In genomic region chr4:105328776-105329175, GRCm38 (mm10) we compare ENCODE assay signal across 10 mouse cellular contexts.
DNase-seq lines count a peak whose midpoint lies in the region; ATAC-seq lines count a peak whose summit lies in the region.
"Had no signal": no experiment of that assay in that cellular context is flagged by ENCODE, and none has a peak within 500 bp of the region (broad histone marks: within the 10 kb centered on the region; RNA-seq: fewer than 3 reads in every experiment).

No protein-coding gene starts in this region.

- peak; percentile 7 for DNase-seq in layer of hippocampus, adult 9-11 months
- DNase-seq in layer of hippocampus, adult 9-10 months (ENCODE audit: low spot score), result no peak
- peak; percentile 70 to 84 for DNase-seq in cerebellum, postnatal 14 days
- DNase-seq in heart, postnatal 14 days, result peak; percentile 78
- DNase-seq in lung, adult 18-20 months, result peak; percentile 83 to 86
- no peak for DNase-seq in midbrain, embryonic 11.5 days (ENCODE audit: low spot score, missing footprints)
- DNase-seq in thymus, postnatal 25 days, result no peak

- no peak overlapping the region for H3K4me2 ChIP-seq in midbrain, embryonic 11.5 days
- H3K4me2 ChIP-seq: liver, embryonic 15.5 days; stomach, embryonic 15.5 days had no signal

- no peaks in the 10 kb centered on the region for H3K36me3 ChIP-seq in midbrain, embryonic 11.5 days (ENCODE audit: control insufficient read depth, insufficient read depth, low read length)
- H3K36me3 ChIP-seq: liver, embryonic 15.5 days; stomach, embryonic 15.5 days had no signal

- H3K27ac ChIP-seq in midbrain, embryonic 11.5 days (ENCODE audit: low read depth, low read length), result no peak overlapping the region
- H3K27ac ChIP-seq: liver, embryonic 15.5 days; stomach, embryonic 15.5 days had no signal

- H3K27me3 ChIP-seq in midbrain, embryonic 11.5 days (ENCODE audit: control insufficient read depth, insufficient read depth, low read length), result no peaks in the 10 kb centered on the region
- H3K27me3 ChIP-seq: liver, embryonic 15.5 days; stomach, embryonic 15.5 days had no signal

- no peaks in the 10 kb centered on the region for H3K9me3 ChIP-seq in midbrain, embryonic 11.5 days (ENCODE audit: control insufficient read depth, low read length)
- H3K9me3 ChIP-seq: liver, embryonic 15.5 days; stomach, embryonic 15.5 days had no signal

- H3K4me1 ChIP-seq in midbrain, embryonic 11.5 days (ENCODE audit: control insufficient read depth, insufficient read depth, low read length), result no peaks in the 10 kb centered on the region
- H3K4me1 ChIP-seq: liver, embryonic 15.5 days had no signal

- WGBS in midbrain, embryonic 11.5 days, result 89% methylated on average over 10 of the region's 10 CpGs

- intact Hi-C loops in heart, postnatal 14 days (cut with DNase I), result loop anchor here (5.0 to 10.0 kb wide), 2 partner anchors 74 to 586 kb away; no protein-coding TSS in a partner anchor

- no peak overlapping the region for H3K9ac ChIP-seq in midbrain, embryonic 11.5 days (ENCODE audit: low read length)
- H3K9ac ChIP-seq: liver, embryonic 15.5 days; stomach, embryonic 15.5 days had no signal

- H3K4me3 ChIP-seq in midbrain, embryonic 11.5 days (ENCODE audit: low read depth, low read length), result no peak overlapping the region
- H3K4me3 ChIP-seq: liver, embryonic 15.5 days; stomach, embryonic 15.5 days had no signal

- ATAC-seq in activated CD4-positive, CD25-positive, alpha-beta regulatory T cell, adult 4 months, result no peak
- ATAC-seq in midbrain, embryonic 11.5 days (ENCODE audit: low FRiP score), result no peak

Comparison
In these comparisons a context has a peak if more than half of its experiments do, and no peak if none do; other contexts are left out.
1. DNase-seq: peak in layer of hippocampus, adult 9-11 months (single experiment), cerebellum, postnatal 14 days (2 of 2), heart, postnatal 14 days (2 of 2) and lung, adult 18-20 months (2 of 2); none in layer of hippocampus, adult 9-10 months (single experiment), midbrain, embryonic 11.5 days (single experiment) and thymus, postnatal 25 days (single experiment).